Mouse (Mus musculus) regulatory T cell (primary cell): ENCODE measurements around the gene Tmem150c.

Experiments
- in situ Hi-C: fragments of 300-600 bp; cut with MboI, MseI; formaldehyde crosslinking; loops from one replicate; pipeline ENCODE4 v1.15.1; 2025; ENCODE audit warnings: high pct_unique_total_duplicates

The Tmem150c gene

DNA sequence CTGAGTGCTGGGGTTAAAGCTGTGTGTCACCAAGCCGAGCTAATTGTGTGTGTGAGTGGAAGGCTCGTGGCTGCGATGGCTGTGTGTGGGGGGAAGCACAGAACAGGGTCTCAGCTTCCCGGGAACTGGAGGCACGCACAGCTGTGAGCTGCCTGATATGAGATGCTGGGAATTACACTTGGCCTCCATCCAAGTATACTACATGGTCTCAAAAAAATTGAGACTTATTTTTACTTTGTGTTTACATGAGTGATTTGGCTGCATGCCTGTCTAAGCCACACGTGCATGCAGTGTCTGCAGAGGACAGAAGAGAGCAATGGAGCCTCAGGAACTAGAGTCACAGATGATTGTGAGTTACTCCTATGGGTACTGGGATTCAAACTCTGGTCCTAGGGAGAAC, 129.5 kb downstream of the Tmem150c start:
- in situ Hi-C loops, result no loop called here
